Mouse (Mus musculus): ENCODE measurements around the gene Aldh1a2. TPM values are rescaled to one million over a fixed set of nuclear protein-coding genes. Genes with fewer than 3 reads are reported as not detected.

Gene Aldh1a2
- polyA plus RNA-seq (2014; fragmentation: Illumina TruSeq; extraction: RNeasy Lipid Tissue Mini Kit (QIAGEN cat#74804); ENCODE audit: low replicate concordance): 15.4 TPM

GRCm38 (mm10) chr9:71215248-71216035 is at the start of gene Aldh1a2:
Gene Aldh1a2 (plus strand): TSS chr9:71215789.

GRCm38 (mm10) chr9:71168511-71168910 is 47.1 kb upstream of the Aldh1a2 start, which contains the start of gene Aqp9:
Gene Aqp9 (minus strand): TSS chr9:71168682.

Other genes with a start within 250 kb of the Aldh1a2 start
- 1.3 TPM for gene Aqp9, start 47.1 kb upstream of the Aldh1a2 start, polyA plus RNA-seq (2014; fragmentation: Illumina TruSeq; extraction: RNeasy Lipid Tissue Mini Kit (QIAGEN cat#74804); ENCODE audit: low replicate concordance)